Mouse (Mus musculus): Measurements from ENCODE around the gene 4921536K21Rik. TPM values are rescaled to one million over a fixed set of nuclear protein-coding genes. Genes with fewer than 3 reads are reported as not detected.

Gene 4921536K21Rik
- total and polyA plus RNA-seq, 3 experiments: 0.08 to 0.93 (median 0.55) TPM

DNA sequence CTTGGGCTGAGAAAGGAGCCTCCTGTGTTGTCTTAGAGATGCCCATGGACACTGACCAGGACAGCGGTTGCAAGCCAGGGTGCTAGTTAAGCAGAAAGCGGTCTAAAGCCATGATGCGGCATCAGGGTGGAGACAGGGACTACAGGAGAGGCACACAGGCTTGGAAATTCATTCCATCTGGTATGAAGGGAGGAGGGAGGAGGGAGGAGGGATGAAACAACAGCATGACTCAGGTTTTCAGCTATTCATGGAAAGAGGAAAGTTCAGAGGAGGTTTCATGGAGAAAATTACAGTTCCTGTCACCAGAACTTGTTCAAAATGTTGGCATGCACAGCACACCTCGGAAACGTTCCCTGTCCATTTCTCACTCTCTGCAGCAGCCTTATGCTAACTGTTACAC, 39.1 kb downstream of the 4921536K21Rik start:
- no peak for DNase-seq

GRCm38 (mm10) chr11:3854156-3854555, 40.7 kb downstream of the 4921536K21Rik start:
- no peak for DNase-seq

DNA sequence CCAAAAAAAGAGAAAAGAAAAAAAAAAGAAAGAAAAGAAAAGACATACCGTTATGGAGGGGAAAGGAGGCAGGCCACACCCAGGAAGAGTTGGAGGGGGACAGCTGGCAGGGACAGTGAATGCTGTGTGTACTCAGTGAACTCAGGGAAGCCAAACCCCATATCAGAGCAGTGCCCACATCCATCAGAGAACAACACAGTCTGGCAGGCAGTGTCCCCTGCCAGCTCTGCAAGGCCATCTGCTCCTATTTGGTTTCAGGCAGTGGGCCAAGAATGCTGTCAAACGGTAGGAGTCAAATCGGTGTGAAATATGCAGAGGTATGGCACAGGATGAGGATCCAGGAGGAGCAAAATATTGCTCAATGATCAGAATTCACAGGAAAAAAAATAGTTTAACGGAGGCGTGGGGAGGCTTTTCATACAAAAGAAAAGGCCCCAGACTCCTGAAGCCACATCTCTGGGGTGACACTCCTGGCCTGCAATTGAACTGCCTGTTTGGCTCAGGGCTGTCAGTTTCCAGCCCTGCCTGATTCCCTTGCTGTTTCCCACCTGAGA, 41.3 kb downstream of the 4921536K21Rik start:
- DNase-seq: peak; percentile 67

GRCm38 (mm10) chr11:3853031-3853430, 41.9 kb downstream of the 4921536K21Rik start:
- peak; percentile 10 for DNase-seq

DNA sequence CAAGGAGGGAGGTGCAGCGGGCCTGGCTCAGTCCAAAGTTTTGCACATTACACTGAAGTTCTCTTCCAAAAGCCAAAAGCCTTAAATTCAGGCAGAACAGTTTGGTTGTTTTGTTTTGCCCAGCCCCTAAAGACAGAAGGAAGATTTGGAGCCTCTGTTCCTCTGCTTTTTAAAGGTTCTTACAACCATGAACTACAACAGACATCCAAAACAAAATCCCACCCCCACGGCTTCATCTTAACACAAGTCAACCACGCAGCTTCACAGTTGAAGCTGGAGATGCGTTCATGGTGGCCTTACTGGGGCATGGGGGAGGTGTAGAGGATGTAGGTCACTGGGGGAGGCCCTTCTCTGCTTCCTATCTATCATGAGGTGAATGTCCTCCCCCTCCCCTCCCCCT, 43.0 kb downstream of the 4921536K21Rik start:
- no peak for DNase-seq

DNA sequence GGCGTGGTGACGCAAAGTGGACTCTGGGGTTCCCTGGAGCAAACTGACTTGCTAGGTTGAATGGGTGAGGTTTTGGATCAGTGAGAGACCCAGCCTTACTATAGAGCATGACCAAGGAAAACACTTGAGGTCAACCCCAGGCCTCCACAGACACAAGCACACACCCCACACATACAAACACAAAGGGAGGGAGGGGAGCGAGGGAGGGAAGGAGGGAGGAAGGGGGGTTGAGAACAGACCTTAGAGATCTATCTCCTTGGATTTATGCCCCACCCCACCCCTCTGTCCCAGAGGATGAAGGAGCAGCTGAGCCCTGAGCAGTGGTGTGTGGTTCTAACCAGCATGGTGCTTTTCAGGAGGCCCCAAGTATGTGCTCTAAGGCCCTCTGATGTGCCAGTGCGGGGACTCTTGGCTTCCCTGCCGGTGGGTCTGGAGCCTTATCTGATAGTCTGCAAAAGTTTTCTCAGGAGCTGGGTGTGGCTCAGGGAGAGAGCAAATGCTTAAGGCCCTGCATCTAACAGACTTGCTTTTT, 44.1 kb downstream of the 4921536K21Rik start:
- no peak for DNase-seq

DNA sequence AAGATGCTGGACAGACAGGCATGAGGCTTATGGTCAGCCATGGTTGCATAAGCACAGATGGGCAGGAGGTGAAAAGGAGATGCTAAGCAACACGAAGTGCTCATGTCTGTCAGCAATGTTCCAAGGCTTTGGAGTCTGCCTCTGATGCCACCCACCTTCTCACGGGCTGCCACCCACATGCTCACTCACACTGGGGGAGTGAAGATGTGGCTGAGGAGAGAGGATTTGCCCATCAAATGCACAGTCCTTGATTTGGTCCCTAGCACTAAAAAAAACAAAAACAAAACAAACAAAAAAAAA, 44.6 kb downstream of the 4921536K21Rik start:
- no peak for DNase-seq

DNA sequence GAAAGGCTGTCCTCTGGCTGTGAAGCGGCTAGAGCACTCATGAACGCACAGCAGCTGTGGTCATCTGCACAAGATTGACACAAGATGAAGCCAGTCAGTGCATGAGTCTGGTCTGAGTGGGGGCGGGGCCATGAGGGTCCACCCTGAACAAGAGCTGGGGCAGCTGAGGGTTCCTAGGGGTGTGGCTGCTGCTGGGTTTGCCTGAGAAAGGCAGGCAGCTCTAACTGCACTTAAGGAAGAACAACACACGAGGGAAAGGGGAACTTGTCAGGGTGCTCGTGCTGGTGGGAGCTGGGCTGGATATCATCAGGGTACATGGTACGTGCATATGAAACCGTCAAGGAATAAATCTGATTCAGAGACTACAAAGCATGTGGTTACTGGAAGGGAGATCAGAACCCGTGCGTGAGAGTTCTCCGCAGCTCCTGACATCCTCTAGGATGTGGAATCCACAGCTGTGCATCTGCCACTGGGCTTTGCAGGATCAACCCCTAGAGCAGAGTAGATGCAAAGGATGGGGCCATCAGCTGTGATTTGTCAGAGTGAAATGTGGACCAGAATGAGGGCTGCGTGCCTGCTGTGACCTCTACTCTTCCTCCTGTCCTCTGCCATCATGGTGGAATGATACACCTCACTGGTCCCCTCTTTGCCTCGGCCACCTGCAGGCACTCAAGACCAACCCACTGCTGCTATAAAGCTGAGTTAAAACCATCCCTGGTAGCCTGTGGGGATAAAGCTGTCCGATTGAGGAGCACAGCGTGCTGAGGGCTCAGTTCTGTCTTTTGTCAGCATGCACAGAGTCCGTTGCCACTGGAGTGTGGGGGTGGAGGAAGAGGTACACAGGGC, 45.2 kb downstream of the 4921536K21Rik start:
- no peak for DNase-seq

DNA sequence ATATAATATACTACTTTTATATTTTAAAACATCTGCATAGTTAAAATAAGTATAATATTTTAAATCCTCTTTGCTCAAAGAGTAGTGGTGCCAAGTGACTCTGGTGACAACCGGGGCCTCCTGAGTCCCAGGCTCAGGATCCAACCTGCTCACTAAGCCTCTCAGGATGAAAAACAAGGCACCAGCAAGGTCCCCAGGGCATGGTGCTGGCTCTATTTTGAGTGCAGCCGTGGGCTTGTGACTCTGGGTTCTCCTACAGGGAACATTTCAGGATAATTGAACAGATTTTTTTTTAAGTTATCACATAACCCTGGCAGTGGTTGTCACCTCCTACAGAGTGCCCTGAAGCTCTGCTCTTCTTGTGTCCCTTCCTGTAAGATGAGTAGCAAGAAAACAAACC, 48.5 kb downstream of the 4921536K21Rik start:
- DNase-seq: no peak

DNA sequence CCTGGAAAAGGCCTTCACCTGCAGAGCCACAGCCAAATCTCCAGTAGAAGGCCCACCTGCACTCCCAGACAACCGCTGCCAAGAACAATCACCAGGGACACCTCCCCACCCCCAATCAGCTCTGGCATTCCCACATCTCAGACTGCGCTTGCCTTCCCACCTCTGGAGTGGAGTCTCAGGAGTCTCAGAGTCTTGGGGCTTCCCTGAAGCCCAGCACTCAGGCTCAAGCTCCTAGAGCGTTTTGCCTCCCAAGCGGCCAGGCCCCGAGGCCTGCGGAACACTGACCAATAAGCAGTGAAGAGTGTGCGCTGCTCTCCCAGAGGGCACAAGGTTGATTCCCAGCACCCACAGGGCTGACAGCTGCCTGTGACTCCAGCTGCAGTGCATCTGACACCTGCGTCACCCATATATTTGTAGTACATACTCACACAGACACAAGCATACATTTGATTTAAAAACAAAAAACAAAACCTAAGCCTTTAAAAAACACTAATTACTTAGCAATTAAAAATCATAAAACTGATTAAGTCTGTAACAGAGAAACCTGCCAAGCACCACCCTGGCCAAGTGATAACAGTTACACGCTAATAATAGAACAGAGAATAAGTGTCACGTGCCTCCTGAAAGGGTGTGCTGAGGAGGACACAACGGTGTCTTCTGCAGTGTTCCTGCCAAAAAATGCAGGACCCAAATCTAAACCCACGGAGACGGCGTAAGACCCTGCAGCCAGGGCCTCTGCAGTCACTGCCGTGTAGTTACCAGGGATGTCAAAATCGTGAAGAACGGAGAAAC, 50.8 kb downstream of the 4921536K21Rik start:
- no peak for DNase-seq

Other genes starting within 250 kb of the 4921536K21Rik start
- gene Morc2a, start 245.9 kb downstream of the 4921536K21Rik start, total RNA-seq (2021): 10 to 100 TPM; 33.4 to 39.0 TPM
- gene Morc2a, start 245.9 kb downstream of the 4921536K21Rik start, polyA plus RNA-seq (2012; rRNA removed): 6.8 and 7.3 TPM in 2 replicates
- gene Osbp2, start 31.2 kb downstream of the 4921536K21Rik start, total RNA-seq (2021): 1 to 10 TPM; 2.2 to 3.7 TPM
- gene Osbp2, start 31.2 kb downstream of the 4921536K21Rik start, polyA plus RNA-seq (2012; rRNA removed): 1.9 and 2.2 TPM in 2 replicates
- gene Dusp18, start 142 bp upstream of the 4921536K21Rik start, total RNA-seq (2021): 1 to 10 TPM; 3.9 to 9.4 TPM
- 2.7 and 3.9 TPM in 2 replicates for gene Dusp18, start 142 bp upstream of the 4921536K21Rik start, polyA plus RNA-seq (2012; rRNA removed)
- 10 to 100 TPM in 1 of 2 experiments, 1 to 10 TPM in 1; 3.1 to 13.5 TPM for gene Slc35e4, start 19.6 kb upstream of the 4921536K21Rik start, total RNA-seq (2021)
- gene Slc35e4, start 19.6 kb upstream of the 4921536K21Rik start, polyA plus RNA-seq (2012; rRNA removed): 13.9 and 19.3 TPM in 2 replicates
- gene Tcn2, start 37.1 kb upstream of the 4921536K21Rik start, total RNA-seq (2021): 100 to 1,000 TPM; 141 TPM
- gene Tcn2, start 37.1 kb upstream of the 4921536K21Rik start, polyA plus RNA-seq (2012; rRNA removed): 147 and 160 TPM in 2 replicates
- gene Pes1, start 68.9 kb upstream of the 4921536K21Rik start, total RNA-seq (2021): 10 to 100 TPM; 62.1 to 73.2 TPM
- gene Pes1, start 68.9 kb upstream of the 4921536K21Rik start, polyA plus RNA-seq (2012; rRNA removed): 29.7 and 38.6 TPM in 2 replicates
- gene 4930556J24Rik, start 81.7 kb upstream of the 4921536K21Rik start, total RNA-seq (2021): not detected
- gene 4930556J24Rik, start 81.7 kb upstream of the 4921536K21Rik start, polyA plus RNA-seq (2012; rRNA removed): not detected in 2 replicates
- gene Gal3st1, start 88.5 kb upstream of the 4921536K21Rik start, total RNA-seq (2021): under 1 TPM in 1 of 2 experiments, not detected in 1; 0.21 TPM
- 0.63 and 0.79 TPM in 2 replicates for gene Gal3st1, start 88.5 kb upstream of the 4921536K21Rik start, polyA plus RNA-seq (2012; rRNA removed)
- 1 to 10 TPM; 3.2 to 7.2 TPM for gene Sec14l4, start 136.4 kb upstream of the 4921536K21Rik start, total RNA-seq (2021)
- gene Sec14l4, start 136.4 kb upstream of the 4921536K21Rik start, polyA plus RNA-seq (2012; rRNA removed): 1.2 and 1.7 TPM in 2 replicates
- not detected for gene Sec14l3, start 169.7 kb upstream of the 4921536K21Rik start, total RNA-seq (2021)
- 0.10 TPM in 1 of 2 replicates, not detected in the other for gene Sec14l3, start 169.7 kb upstream of the 4921536K21Rik start, polyA plus RNA-seq (2012; rRNA removed)
- 10 to 100 TPM; 19.3 to 24.2 TPM for gene Mtfp1, start 200.3 kb upstream of the 4921536K21Rik start, total RNA-seq (2021)
- gene Mtfp1, start 200.3 kb upstream of the 4921536K21Rik start, polyA plus RNA-seq (2012; rRNA removed): 40.4 and 43.8 TPM in 2 replicates
- gene Sec14l2, start 228.3 kb upstream of the 4921536K21Rik start, total RNA-seq (2021): 1 to 10 TPM; 1.8 to 2.2 TPM
- 0.59 and 0.71 TPM in 2 replicates for gene Sec14l2, start 228.3 kb upstream of the 4921536K21Rik start, polyA plus RNA-seq (2012; rRNA removed)
- 10 to 100 TPM; 21.7 to 25.0 TPM for gene Rnf215, start 240.1 kb upstream of the 4921536K21Rik start, total RNA-seq (2021)
- 34.6 and 40.2 TPM in 2 replicates for gene Rnf215, start 240.1 kb upstream of the 4921536K21Rik start, polyA plus RNA-seq (2012; rRNA removed)